7 mouse cellular contexts compared by ENCODE assay signal in genomic region chr6:30357561-30358177, GRCm38 (mm10). TPM values are rescaled to one million over a fixed set of nuclear protein-coding genes. Genes with fewer than 3 reads are reported as not detected.
DNase-seq lines count a peak whose midpoint lies in the region; ATAC-seq lines count a peak whose summit lies in the region.

No protein-coding gene starts in this region.

- H3K27ac ChIP-seq in forebrain, embryonic 16.5 days (ENCODE audit: low read length), result no peak overlapping the region
- H3K27ac ChIP-seq in hindbrain, embryonic 12.5 days, result no peak overlapping the region

- H3K4me1 ChIP-seq in forebrain, embryonic 16.5 days (replicated peaks; ENCODE audit: control insufficient read depth, insufficient read depth, low read length), result no peaks in the 10 kb centered on the region
- H3K4me1 ChIP-seq in hindbrain, embryonic 12.5 days, result no peaks in the 10 kb centered on the region
- peaks cover 58% of the 10 kb centered on the region for H3K4me1 ChIP-seq in megakaryocyte, embryonic 14.5 days

- peak; percentile 79 for DNase-seq in Muller cell, postnatal 12 days (ENCODE audit: inconsistent ontology term)
- DNase-seq in left cerebral cortex, adult 18-20 months (ENCODE audit: low spot score in 2 of 2), result peak; percentile 73
- DNase-seq in right cerebral cortex, postnatal 25 days, result peak; percentile 54

- ATAC-seq in cerebellum, adult (ENCODE audit: insufficient number of reproducible peaks, low FRiP score, low TSS enrichment), result peak; percentile 51
- peak; percentile 76 for ATAC-seq in forebrain, embryonic 16.5 days
- ATAC-seq in hindbrain, embryonic 12.5 days (ENCODE audit: low FRiP score), result peak; percentile 76

- no peaks in the 10 kb centered on the region for H3K36me3 ChIP-seq in forebrain, embryonic 16.5 days (ENCODE audit: control insufficient read depth, insufficient read depth)
- no peaks in the 10 kb centered on the region for H3K36me3 ChIP-seq in hindbrain, embryonic 12.5 days
- H3K36me3 ChIP-seq in megakaryocyte, embryonic 14.5 days (replicated peaks; ENCODE audit: low read length), result peaks cover 5% of the 10 kb centered on the region

- H3K9ac ChIP-seq in forebrain, embryonic 16.5 days (replicated peaks; ENCODE audit: low read depth, low read length), result no peak overlapping the region
- no peak overlapping the region for H3K9ac ChIP-seq in hindbrain, embryonic 12.5 days

- no peaks in the 10 kb centered on the region for H3K27me3 ChIP-seq in forebrain, embryonic 16.5 days (replicated peaks; ENCODE audit: control insufficient read depth, insufficient read depth, low read length)
- no peaks in the 10 kb centered on the region for H3K27me3 ChIP-seq in hindbrain, embryonic 12.5 days
- peaks cover 2% of the 10 kb centered on the region for H3K27me3 ChIP-seq in megakaryocyte, embryonic 14.5 days (replicated peaks)

- WGBS in forebrain, embryonic 16.5 days, result 22% methylated on average over 9 of the region's 9 CpGs
- WGBS in hindbrain, embryonic 12.5 days, result 19% methylated on average over 9 of the region's 9 CpGs

- no peak overlapping the region for H3K4me3 ChIP-seq in forebrain, embryonic 16.5 days (replicated peaks; ENCODE audit: low read length)
- no peak overlapping the region for H3K4me3 ChIP-seq in hindbrain, embryonic 12.5 days
- H3K4me3 ChIP-seq in megakaryocyte, embryonic 14.5 days (replicated peaks), result peak overlapping the region; percentile 47

- no peaks in the 10 kb centered on the region for H3K9me3 ChIP-seq in forebrain, embryonic 16.5 days (ENCODE audit: control insufficient read depth, low read length)
- H3K9me3 ChIP-seq in hindbrain, embryonic 12.5 days (replicated peaks), result no peaks in the 10 kb centered on the region
- H3K9me3 ChIP-seq in megakaryocyte, embryonic 14.5 days, result no peaks in the 10 kb centered on the region

- H3K4me2 ChIP-seq in forebrain, embryonic 16.5 days (ENCODE audit: low read length), result no peak overlapping the region
- no peak overlapping the region for H3K4me2 ChIP-seq in hindbrain, embryonic 12.5 days (replicated peaks)

RNA-seq across cellular contexts. Expression of gene Zc3hc1, which starts 33.2 kb away (rescaled TPM):
- polyA plus RNA-seq in forebrain, embryonic 16.5 days (2015; fragmentation: Nextera tagmentation; extraction: Ambion mirVana), result 72.6 and 79.0 TPM in 2 replicates
- polyA plus RNA-seq in hindbrain, embryonic 12.5 days (2016; fragmentation: Nextera tagmentation; extraction: Ambion mirVana), result 65.3 and 67.6 TPM in 2 replicates
- total RNA-seq in left cerebral cortex, adult 18-20 months (2021), result 10 to 100 TPM; 24.7 to 29.3 TPM
- 51.0 and 80.3 TPM in 2 replicates for polyA plus RNA-seq in megakaryocyte, embryonic 14.5 days (2012; ENCODE audit: insufficient read depth, low replicate concordance)

RNA-seq across cellular contexts. Expression of gene Klhdc10, which starts 44.0 kb away (rescaled TPM):
- 38.0 TPM in 2 replicates for polyA plus RNA-seq in forebrain, embryonic 16.5 days (2015; fragmentation: Nextera tagmentation; extraction: Ambion mirVana)
- 42.5 and 45.4 TPM in 2 replicates for polyA plus RNA-seq in hindbrain, embryonic 12.5 days (2016; fragmentation: Nextera tagmentation; extraction: Ambion mirVana)
- 100 to 1,000 TPM in 1 of 2 experiments, 10 to 100 TPM in 1; 89.0 to 104 TPM for total RNA-seq in left cerebral cortex, adult 18-20 months (2021)
- polyA plus RNA-seq in megakaryocyte, embryonic 14.5 days (2012; ENCODE audit: insufficient read depth, low replicate concordance), result 6.6 and 8.2 TPM in 2 replicates

RNA-seq across cellular contexts. Expression of gene Ube2h, which starts 53.3 kb away (rescaled TPM):
- polyA plus RNA-seq in forebrain, embryonic 16.5 days (2015; fragmentation: Nextera tagmentation; extraction: Ambion mirVana), result 65.9 and 69.4 TPM in 2 replicates
- 72.4 and 76.4 TPM in 2 replicates for polyA plus RNA-seq in hindbrain, embryonic 12.5 days (2016; fragmentation: Nextera tagmentation; extraction: Ambion mirVana)
- total RNA-seq in left cerebral cortex, adult 18-20 months (2021), result 10 to 100 TPM; 88.6 to 92.2 TPM
- polyA plus RNA-seq in megakaryocyte, embryonic 14.5 days (2012; ENCODE audit: insufficient read depth, low replicate concordance), result 20.5 and 26.8 TPM in 2 replicates
